Mouse (Mus musculus): ENCODE measurements at regions not wholly inside any gene's neighbourhood (a gene's known extent, or its start where the extent isn't known, plus 50 kb on each side); places are given as distances from the start of the nearest gene placed in this dataset.

GRCm38 (mm10) chr15:8832970-8833369 lies 122.4 kb upstream of the Slc1a3 start:
- no peak for TF ChIP-seq POLR2A (IDR thresholded peaks at IDR 0.05; ENCODE audit: extremely low read depth, insufficient read depth, low read length)
- TF ChIP-seq CTCF (IDR thresholded peaks at IDR 0.05; ENCODE audit: extremely low read depth, insufficient read depth, low read length) = no peak
